Mouse (Mus musculus) adrenal gland, adult 2 months (tissue): Measurements from ENCODE around the gene Cux2. TPM values are rescaled to one million over a fixed set of nuclear protein-coding genes. Genes with fewer than 3 reads are reported as not detected.
A peak's percentile ranks its signal among the peaks of the same experiment; 100 is the strongest.

ENCODE experiments used
- DNase-seq: peaks from one replicate; pipeline ENCODE4 v3.0.0; 2021
- microRNA-seq, 2 experiments: library from miRNA; unstranded; fragments of <30 nt; microRNA quantifications; one replicate each; pipeline ENCODE4 v1.2.0; 2021
- polyA plus RNA-seq: library from polyadenylated mRNA; depleted of rRNA; stranded (reverse); fragments of >200 nt; gene quantifications from 2 replicates; pipeline ENCODE4 v1.2.3, GENCODE M21; 2012; rRNA removed
- total RNA-seq, 2 experiments: library from RNA; stranded (reverse); gene quantifications; 2 replicates each; pipeline ENCODE4 v1.2.3; 2021

Cux2 gene
- total and polyA plus RNA-seq, 3 experiments, result 14.4 to 37.6 (median 22.0) TPM

GRCm38 (mm10) chr5:121818862-121819261 lies 231.0 kb downstream of the Cux2 start:
- DNase-seq, result no peak

- DNase-seq, result no peak
Observed at GRCm38 (mm10) chr5:121818401-121818800, 231.5 kb downstream of the Cux2 start.

- no peak for DNase-seq
Observed at GRCm38 (mm10) chr5:121817551-121817950, 232.4 kb downstream of the Cux2 start.

GRCm38 (mm10) chr5:121816611-121817010 lies 233.3 kb downstream of the Cux2 start:
- no peak for DNase-seq

GRCm38 (mm10) chr5:121815867-121816380 lies 234.0 kb downstream of the Cux2 start:
- no peak for DNase-seq

- peak; percentile 69 for DNase-seq
Observed at GRCm38 (mm10) chr5:121815067-121815466, 234.8 kb downstream of the Cux2 start.

GRCm38 (mm10) chr5:121813744-121814143 lies 236.2 kb downstream of the Cux2 start:
- no peak for DNase-seq

GRCm38 (mm10) chr5:121812526-121813243 lies 237.2 kb downstream of the Cux2 start:
- no peak for DNase-seq

- no peak for DNase-seq
Observed at GRCm38 (mm10) chr5:121811485-121811931, 238.4 kb downstream of the Cux2 start.

- DNase-seq, result no peak
Observed at GRCm38 (mm10) chr5:121810331-121811151, 239.4 kb downstream of the Cux2 start.

GRCm38 (mm10) chr5:121809667-121810224 lies 240.2 kb downstream of the Cux2 start:
- DNase-seq, result no peak

GRCm38 (mm10) chr5:121808202-121808601 lies 241.7 kb downstream of the Cux2 start:
- DNase-seq, result no peak

GRCm38 (mm10) chr5:121807186-121807585 lies 242.7 kb downstream of the Cux2 start:
- DNase-seq, result no peak

Small RNAs within 50 kb of the gene (microRNA-seq; reads per million reads assigned to microRNA genes)
- 2.2 to 4.5 reads per million in 2 experiments for gene Mir7031

Other genes with a start within 250 kb of the Cux2 start
- 10 to 100 TPM; 28.8 to 32.1 TPM for gene Sh2b3, start 212.5 kb downstream of the Cux2 start, total RNA-seq
- 138 and 147 TPM in 2 replicates for gene Sh2b3, start 212.5 kb downstream of the Cux2 start, polyA plus RNA-seq
- gene Pheta1, start 201.1 kb downstream of the Cux2 start, total RNA-seq, result 1 to 10 TPM; 5.6 to 9.2 TPM
- 24.3 and 27.4 TPM in 2 replicates for gene Pheta1, start 201.1 kb downstream of the Cux2 start, polyA plus RNA-seq
- gene Myl2, start 50.8 kb upstream of the Cux2 start, total RNA-seq, result not detected
- not detected in 2 replicates for gene Myl2, start 50.8 kb upstream of the Cux2 start, polyA plus RNA-seq
- gene Ccdc63, start 90.7 kb upstream of the Cux2 start, total RNA-seq, result not detected
- not detected in 2 replicates for gene Ccdc63, start 90.7 kb upstream of the Cux2 start, polyA plus RNA-seq
- 100 to 1,000 TPM; 181 to 207 TPM for gene Ppp1cc, start 108.2 kb upstream of the Cux2 start, total RNA-seq
- 36.4 and 36.6 TPM in 2 replicates for gene Ppp1cc, start 108.2 kb upstream of the Cux2 start, polyA plus RNA-seq
- 1 to 10 TPM; 1.8 to 2.4 TPM for gene Hvcn1, start 156.7 kb upstream of the Cux2 start, total RNA-seq
- 2.5 and 3.7 TPM in 2 replicates for gene Hvcn1, start 156.7 kb upstream of the Cux2 start, polyA plus RNA-seq
- 10 to 100 TPM; 11.4 to 14.2 TPM for gene Tctn1, start 214.4 kb upstream of the Cux2 start, total RNA-seq
- gene Tctn1, start 214.4 kb upstream of the Cux2 start, polyA plus RNA-seq, result 47.0 and 58.3 TPM in 2 replicates
- 10 to 100 TPM; 52.0 to 63.4 TPM for gene Pptc7, start 234.3 kb upstream of the Cux2 start, total RNA-seq
- gene Pptc7, start 234.3 kb upstream of the Cux2 start, polyA plus RNA-seq, result 46.3 and 57.5 TPM in 2 replicates